Mouse (Mus musculus): ENCODE data around the gene Nsun7. TPM values are rescaled to one million over a fixed set of nuclear protein-coding genes. Genes with fewer than 3 reads are reported as not detected.
"Not testable (repeated sequence)": the region's sequence is repeated elsewhere in the genome, so short reads cannot be mapped to it uniquely, and the experiment has no call there.

Gene Nsun7
- polyA plus RNA-seq, 1 experiment from 2014 or later: 0.65 TPM

DNA sequence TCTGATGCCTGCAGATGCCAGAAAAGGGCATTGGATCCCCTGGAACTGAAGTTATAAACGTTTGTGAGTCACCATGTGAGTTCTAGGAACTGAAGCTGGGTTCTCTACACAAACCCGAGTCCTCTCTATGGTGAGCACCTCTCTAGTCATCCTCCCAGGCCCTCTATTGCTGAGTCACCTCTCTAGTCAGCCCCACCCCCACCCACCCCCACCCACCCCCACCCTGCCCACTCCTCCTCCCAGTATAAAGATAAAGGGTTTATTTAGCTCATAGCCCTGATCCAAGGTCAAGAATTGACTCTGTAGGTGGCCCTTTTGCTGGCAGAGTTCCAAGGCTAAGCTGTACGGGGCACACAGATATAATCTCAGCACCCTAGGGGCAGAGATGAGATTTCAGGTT lies 27.2 kb upstream of the Nsun7 start:
- H3K27me3 ChIP-seq (replicated peaks; ENCODE audit: control insufficient read depth, insufficient read depth, low read length): no peaks in the 10 kb centered on the region
- WGBS: 51% methylated on average over 3 of the region's 3 CpGs
- H3K9ac ChIP-seq (ENCODE audit: low read depth, low read length): no peak overlapping the region
- H3K9me3 ChIP-seq (ENCODE audit: control insufficient read depth, low read length): no peaks in the 10 kb centered on the region
- no peaks in the 10 kb centered on the region for H3K36me3 ChIP-seq (ENCODE audit: control insufficient read depth, insufficient read depth, low read length)
- ATAC-seq (ENCODE audit: low read depth): no peak
- no peak for DNase-seq (ENCODE audit: low spot score)
- no peaks in the 10 kb centered on the region for H3K4me1 ChIP-seq (ENCODE audit: control insufficient read depth, insufficient read depth, low read length)
- H3K4me3 ChIP-seq (ENCODE audit: low read depth, low read length): no peak overlapping the region
- H3K27ac ChIP-seq (replicated peaks; ENCODE audit: low read depth, low read length): no peak overlapping the region
- H3K4me2 ChIP-seq (ENCODE audit: low read depth, low read length): no peak overlapping the region

DNA sequence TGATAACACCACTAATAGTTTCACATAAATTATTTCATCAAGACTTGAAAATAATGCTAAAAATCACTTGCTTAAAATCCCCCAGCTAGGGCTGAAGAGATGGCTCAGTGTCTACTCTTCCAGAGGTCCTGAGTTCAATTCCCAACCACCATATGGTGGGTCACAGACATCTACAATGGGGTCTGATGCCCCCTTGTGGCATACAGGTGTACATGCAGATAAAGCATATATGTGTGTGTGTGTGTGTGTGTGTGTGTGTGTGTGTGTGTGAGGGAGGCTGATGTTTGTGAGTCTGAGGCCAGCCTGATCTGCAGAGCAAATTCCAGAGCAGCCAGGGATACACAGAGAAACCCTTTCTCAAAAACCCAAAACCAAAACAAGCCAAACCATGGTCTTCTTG lies 17.8 kb upstream of the Nsun7 start:
- no peak for DNase-seq (ENCODE audit: low spot score)

DNA sequence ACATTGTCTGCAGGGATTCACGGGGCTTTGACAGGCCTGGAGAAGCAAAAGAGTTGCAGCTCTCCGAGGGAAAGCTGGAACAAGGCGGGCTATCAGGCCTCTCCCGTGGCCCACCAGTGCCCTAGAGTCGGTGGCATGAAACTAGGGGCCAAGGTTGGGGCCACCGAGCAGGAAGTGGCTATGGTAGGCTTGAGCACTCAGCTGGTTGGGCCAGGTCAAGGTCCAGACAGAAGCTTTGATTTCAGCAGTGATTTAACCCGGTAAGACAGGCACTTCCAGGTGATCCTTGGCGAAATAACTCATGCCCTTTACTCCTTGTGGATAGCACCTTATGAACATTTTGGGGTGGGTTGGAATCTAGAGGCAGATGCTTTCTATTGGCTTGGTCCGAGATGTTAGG lies 16.2 kb upstream of the Nsun7 start:
- H3K36me3 ChIP-seq (ENCODE audit: control insufficient read depth, insufficient read depth, low read length): no peaks in the 10 kb centered on the region
- H3K4me2 ChIP-seq (ENCODE audit: low read depth, low read length): no peak overlapping the region
- 84% methylated on average over 9 of the region's 9 CpGs for WGBS
- ATAC-seq (ENCODE audit: low read depth) (no peak), DNase-seq (ENCODE audit: low spot score) (no peak)
- no peak overlapping the region for H3K9ac ChIP-seq (ENCODE audit: low read depth, low read length)
- no peak overlapping the region for H3K27ac ChIP-seq (replicated peaks; ENCODE audit: low read depth, low read length)
- no peak overlapping the region for H3K4me3 ChIP-seq (ENCODE audit: low read depth, low read length)
- H3K9me3 ChIP-seq (ENCODE audit: control insufficient read depth, low read length): peaks cover 2% of the 10 kb centered on the region; the same call in 1 of the 2 replicates
- H3K27me3 ChIP-seq (replicated peaks; ENCODE audit: control insufficient read depth, insufficient read depth, low read length): no peaks in the 10 kb centered on the region
- no peaks in the 10 kb centered on the region for H3K4me1 ChIP-seq (ENCODE audit: control insufficient read depth, insufficient read depth, low read length)

More for the DNA sequence above, 17.8 kb upstream of the Nsun7 start:
- Histone ChIP-seq H3K36me3 (ENCODE audit: control insufficient read depth, insufficient read depth, low read length) (no peaks in the 10 kb centered on the region), H3K9me3 (ENCODE audit: control insufficient read depth, low read length) (no peaks in the 10 kb centered on the region), H3K4me2 (ENCODE audit: low read depth, low read length) (no peak overlapping the region), H3K4me1 (ENCODE audit: control insufficient read depth, insufficient read depth, low read length) (no peaks in the 10 kb centered on the region), H3K27me3 (replicated peaks; ENCODE audit: control insufficient read depth, insufficient read depth, low read length) (no peaks in the 10 kb centered on the region), H3K27ac (replicated peaks; ENCODE audit: low read depth, low read length) (no peak overlapping the region), H3K9ac (ENCODE audit: low read depth, low read length) (no peak overlapping the region), H3K4me3 (ENCODE audit: low read depth, low read length) (no peak overlapping the region)
- no peak for ATAC-seq (ENCODE audit: low read depth)

DNA sequence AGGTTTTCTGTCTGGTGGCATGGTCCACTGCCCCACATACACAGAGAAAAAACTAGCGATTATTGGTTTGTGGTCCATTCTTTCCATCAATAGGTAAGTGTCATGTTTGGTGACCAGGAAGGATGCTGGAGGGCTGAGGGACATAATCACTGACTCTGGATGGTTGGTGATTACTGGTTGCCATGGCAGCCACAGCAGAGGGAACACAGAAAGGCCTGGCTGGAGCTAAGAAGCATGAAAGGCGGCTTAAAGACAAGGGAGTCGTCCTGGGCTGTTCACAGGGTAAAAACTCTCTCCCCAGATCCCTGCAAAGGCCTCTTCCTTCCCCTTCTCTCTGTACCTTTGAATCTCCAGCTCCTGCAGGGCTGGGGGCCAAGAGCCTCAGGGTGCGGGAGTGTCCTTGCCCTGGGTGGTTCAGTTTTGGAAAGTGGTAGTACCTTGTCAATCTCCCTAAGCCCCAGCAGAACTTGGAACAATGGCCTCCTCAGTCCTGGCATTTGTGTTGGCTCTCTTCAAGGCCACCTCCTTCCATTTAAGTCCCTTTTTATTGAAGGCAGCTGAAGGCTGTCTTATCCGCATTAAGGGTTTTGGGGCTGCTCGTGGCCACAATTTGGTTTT lies 15.5 kb upstream of the Nsun7 start:
- H3K9me3 ChIP-seq (ENCODE audit: control insufficient read depth, low read length): peaks cover 2% of the 10 kb centered on the region; the same call in 1 of the 2 replicates
- 57% methylated on average over 6 of the region's 6 CpGs for WGBS
- no peak for ATAC-seq (ENCODE audit: low read depth)
- H3K9ac ChIP-seq (ENCODE audit: low read depth, low read length): no peak overlapping the region
- DNase-seq (ENCODE audit: low spot score): no peak
- H3K27me3 ChIP-seq (replicated peaks; ENCODE audit: control insufficient read depth, insufficient read depth, low read length): no peaks in the 10 kb centered on the region
- no peak overlapping the region for H3K4me3 ChIP-seq (ENCODE audit: low read depth, low read length)
- H3K4me1 ChIP-seq (ENCODE audit: control insufficient read depth, insufficient read depth, low read length): no peaks in the 10 kb centered on the region
- H3K36me3 ChIP-seq (ENCODE audit: control insufficient read depth, insufficient read depth, low read length): no peaks in the 10 kb centered on the region
- no peak overlapping the region for H3K4me2 ChIP-seq (ENCODE audit: low read depth, low read length)
- H3K27ac ChIP-seq (replicated peaks; ENCODE audit: low read depth, low read length): no peak overlapping the region

DNA sequence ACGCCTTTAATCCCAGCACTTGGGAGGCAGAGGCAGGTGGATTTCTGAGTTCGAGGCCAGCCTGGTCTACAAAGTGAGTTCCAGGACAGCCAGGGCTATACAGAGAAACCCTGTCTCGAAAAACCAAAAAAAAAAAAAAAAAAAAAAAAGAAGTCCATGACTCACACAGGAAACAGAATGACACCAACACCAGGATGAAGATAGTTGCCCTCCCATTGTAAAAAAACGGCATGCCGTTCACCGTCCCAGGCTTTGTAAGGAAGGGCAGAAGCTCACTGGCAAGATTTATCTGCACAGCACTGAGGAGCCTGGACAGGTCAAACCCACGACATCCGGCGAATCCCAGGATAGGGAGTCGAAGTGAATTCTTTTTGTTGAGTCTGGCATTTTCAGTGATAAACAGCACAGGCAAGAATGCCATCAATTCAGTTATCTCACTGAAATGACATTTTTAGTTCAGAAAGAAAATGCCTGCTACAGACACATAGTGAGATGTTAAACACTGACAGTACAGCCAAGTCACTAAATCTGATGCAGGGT lies 13.7 kb upstream of the Nsun7 start:
- WGBS: 87% methylated on average over 9 of the region's 10 CpGs

DNA sequence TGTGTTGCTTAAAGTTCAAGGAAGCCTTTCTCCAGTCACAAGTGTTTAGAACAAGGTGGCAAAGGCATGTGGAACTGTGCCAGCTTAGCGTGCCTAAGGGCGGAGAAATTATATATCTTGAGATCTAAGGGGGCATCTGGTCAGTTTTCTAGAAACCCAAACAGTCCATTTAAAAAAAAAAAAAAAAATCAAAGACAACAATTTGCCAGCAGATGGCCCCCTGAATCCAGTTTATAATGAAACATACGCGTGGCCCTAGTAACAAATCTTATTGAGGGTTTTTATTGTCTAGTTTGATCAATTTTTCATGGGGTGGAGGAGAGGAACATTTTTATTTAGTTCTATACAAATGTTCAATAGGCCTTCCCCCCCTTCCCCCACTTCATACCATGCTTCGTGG lies 6.5 kb upstream of the Nsun7 start:
- no peak overlapping the region for H3K4me3 ChIP-seq (ENCODE audit: low read depth, low read length)
- WGBS: 60% methylated on average over 5 of the region's 5 CpGs
- H3K9ac ChIP-seq (ENCODE audit: low read depth, low read length): no peak overlapping the region
- H3K27me3 ChIP-seq (replicated peaks; ENCODE audit: control insufficient read depth, insufficient read depth, low read length): no peaks in the 10 kb centered on the region
- no peak overlapping the region for H3K27ac ChIP-seq (replicated peaks; ENCODE audit: low read depth, low read length)
- H3K36me3 ChIP-seq (ENCODE audit: control insufficient read depth, insufficient read depth, low read length): no peaks in the 10 kb centered on the region
- no peak overlapping the region for H3K4me2 ChIP-seq (ENCODE audit: low read depth, low read length)
- H3K4me1 ChIP-seq (ENCODE audit: control insufficient read depth, insufficient read depth, low read length): no peaks in the 10 kb centered on the region
- no peaks in the 10 kb centered on the region for H3K9me3 ChIP-seq (ENCODE audit: control insufficient read depth, low read length)
- ATAC-seq (ENCODE audit: low read depth) (no peak), DNase-seq (ENCODE audit: low spot score) (peak; percentile 16)

More for the DNA sequence above, 13.7 kb upstream of the Nsun7 start:
- H3K27ac ChIP-seq (replicated peaks; ENCODE audit: low read depth, low read length): no peak overlapping the region
- no peaks in the 10 kb centered on the region for H3K27me3 ChIP-seq (replicated peaks; ENCODE audit: control insufficient read depth, insufficient read depth, low read length)
- no peak overlapping the region for H3K4me2 ChIP-seq (ENCODE audit: low read depth, low read length)
- no peaks in the 10 kb centered on the region for H3K36me3 ChIP-seq (ENCODE audit: control insufficient read depth, insufficient read depth, low read length)
- no peak overlapping the region for H3K4me3 ChIP-seq (ENCODE audit: low read depth, low read length)
- peaks cover 2% of the 10 kb centered on the region; the same call in 1 of the 2 replicates for H3K9me3 ChIP-seq (ENCODE audit: control insufficient read depth, low read length)
- H3K4me1 ChIP-seq (ENCODE audit: control insufficient read depth, insufficient read depth, low read length): no peaks in the 10 kb centered on the region
- DNase-seq (ENCODE audit: low spot score): no peak
- ATAC-seq (ENCODE audit: low read depth): no peak
- no peak overlapping the region for H3K9ac ChIP-seq (ENCODE audit: low read depth, low read length)

DNA sequence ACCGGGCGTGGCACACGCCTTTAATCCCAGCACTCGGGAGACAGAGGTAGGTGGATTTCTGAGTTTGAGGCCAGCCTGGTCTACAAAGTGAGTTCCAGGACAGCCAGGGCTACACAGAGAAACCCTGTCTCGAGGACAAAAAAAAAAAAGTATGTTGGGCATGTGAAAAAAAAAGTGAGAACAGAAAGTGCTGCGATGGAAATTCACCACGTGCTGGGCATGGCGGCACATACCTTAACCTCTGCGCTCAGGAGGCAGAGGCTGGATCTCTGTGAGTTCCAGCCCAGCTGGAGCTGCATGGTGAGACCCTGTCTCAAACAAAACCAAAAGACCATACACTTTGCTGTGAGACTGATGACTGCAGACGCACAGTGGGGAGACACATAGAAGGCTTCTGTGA lies 4.7 kb upstream of the Nsun7 start:
- Histone ChIP-seq H3K9me3 (ENCODE audit: control insufficient read depth, low read length) (no peaks in the 10 kb centered on the region), H3K4me1 (ENCODE audit: control insufficient read depth, insufficient read depth, low read length) (no peaks in the 10 kb centered on the region), H3K4me2 (ENCODE audit: low read depth, low read length) (no peak overlapping the region), H3K4me3 (ENCODE audit: low read depth, low read length) (no peak overlapping the region), H3K27ac (replicated peaks; ENCODE audit: low read depth, low read length) (no peak overlapping the region), H3K27me3 (replicated peaks; ENCODE audit: control insufficient read depth, insufficient read depth, low read length) (no peaks in the 10 kb centered on the region), H3K36me3 (ENCODE audit: control insufficient read depth, insufficient read depth, low read length) (no peaks in the 10 kb centered on the region), H3K9ac (ENCODE audit: low read depth, low read length) (no peak overlapping the region)
- 86% methylated on average over 10 of the region's 10 CpGs for WGBS
- DNase-seq (ENCODE audit: low spot score) (no peak), ATAC-seq (ENCODE audit: low read depth) (no peak)

DNA sequence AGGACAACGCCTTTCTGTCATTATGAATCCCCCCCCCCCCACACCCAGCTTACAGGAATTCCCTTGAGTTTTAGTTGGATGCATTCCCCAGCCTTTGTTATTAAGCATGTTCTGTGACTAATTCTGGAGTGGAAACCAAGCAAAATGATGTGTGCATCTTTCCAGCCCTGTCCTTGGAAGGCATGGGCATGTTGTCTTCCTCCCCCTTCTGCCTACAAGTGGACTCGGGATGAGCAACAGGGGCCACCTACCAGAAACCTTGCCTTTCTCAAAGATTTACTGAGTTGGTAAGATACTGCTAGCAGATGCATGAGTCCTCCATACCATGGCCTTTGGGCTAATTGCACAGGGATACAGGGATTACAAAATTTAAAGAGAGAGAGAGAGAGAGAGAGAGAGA lies 697 bp upstream of the Nsun7 start:
- Histone ChIP-seq H3K27me3 (replicated peaks; ENCODE audit: control insufficient read depth, insufficient read depth, low read length) (no peaks in the 10 kb centered on the region; the same call in 1 of the 2 replicates), H3K9ac (ENCODE audit: low read depth, low read length) (no peak overlapping the region), H3K27ac (replicated peaks; ENCODE audit: low read depth, low read length) (no peak overlapping the region), H3K9me3 (ENCODE audit: control insufficient read depth, low read length) (no peaks in the 10 kb centered on the region), H3K4me2 (ENCODE audit: low read depth, low read length) (no peak overlapping the region), H3K4me1 (ENCODE audit: control insufficient read depth, insufficient read depth, low read length) (no peaks in the 10 kb centered on the region), H3K4me3 (ENCODE audit: low read depth, low read length) (no peak overlapping the region), H3K36me3 (ENCODE audit: control insufficient read depth, insufficient read depth, low read length) (no peaks in the 10 kb centered on the region)
- 65% methylated on average over 2 of the region's 2 CpGs for WGBS
- ATAC-seq (ENCODE audit: low read depth) (no peak), DNase-seq (ENCODE audit: low spot score) (no peak)

DNA sequence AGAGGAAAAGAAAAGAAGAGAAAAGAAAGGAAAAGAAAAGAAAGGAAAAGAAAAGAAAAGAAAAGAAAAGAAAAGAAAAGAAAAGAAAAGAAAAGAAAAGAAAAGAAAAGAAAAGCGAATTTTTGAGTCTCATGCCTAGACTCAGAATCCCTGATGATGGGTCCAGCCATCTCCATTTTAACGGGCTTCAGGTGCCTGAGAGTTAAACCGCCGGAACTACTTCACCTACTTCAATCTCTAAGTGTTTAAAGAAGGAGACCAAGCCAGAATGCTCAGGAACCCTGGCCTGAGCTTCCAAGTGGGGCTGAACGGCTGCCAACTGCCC lies 304 bp upstream of the Nsun7 start:
- not testable (repeated sequence) for H3K9me3 ChIP-seq (ENCODE audit: control insufficient read depth, low read length); H3K36me3 ChIP-seq (ENCODE audit: control insufficient read depth, insufficient read depth, low read length); H3K27ac ChIP-seq (replicated peaks; ENCODE audit: low read depth, low read length); H3K4me1 ChIP-seq (ENCODE audit: control insufficient read depth, insufficient read depth, low read length); H3K27me3 ChIP-seq (replicated peaks; ENCODE audit: control insufficient read depth, insufficient read depth, low read length); DNase-seq (ENCODE audit: low spot score)
- peak overlapping the region; percentile 74 for H3K9ac ChIP-seq (ENCODE audit: low read depth, low read length)
- peak overlapping the region; percentile 75 for H3K4me2 ChIP-seq (ENCODE audit: low read depth, low read length)
- WGBS: 8% methylated on average over 5 of the region's 5 CpGs
- peak; percentile 53; the same call in 1 of the 2 replicates for ATAC-seq (ENCODE audit: low read depth)
- H3K4me3 ChIP-seq (ENCODE audit: low read depth, low read length): peak overlapping the region; percentile 47
